Mouse (Mus musculus) yolk sac, embryonic 10.5 days (tissue): ENCODE measurements around the gene Cyth3.

Source experiments
- DNase-seq: peaks from one replicate; pipeline ENCODE4 v3.0.0-alpha.2; 2017; ENCODE audit warnings: low spot score

The Cyth3 gene

DNA sequence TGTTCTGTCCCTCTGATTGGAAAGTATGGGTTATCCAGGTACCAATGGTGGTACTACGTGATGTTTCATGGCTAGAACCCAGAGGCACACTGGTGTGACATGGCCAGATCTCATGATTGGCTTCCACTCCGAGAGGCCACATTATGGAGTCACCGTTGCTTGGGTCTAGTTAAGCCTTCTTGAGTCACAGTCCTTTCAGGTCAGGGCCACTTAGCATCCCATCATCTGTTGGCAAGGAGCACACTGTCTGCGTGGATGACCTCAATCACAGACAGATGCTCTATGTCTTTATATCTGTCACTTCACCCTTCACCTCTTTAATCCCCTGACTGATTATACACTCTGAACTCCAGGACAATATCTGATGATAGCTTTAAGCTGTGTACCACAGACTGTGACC is 6.1 kb upstream of the Cyth3 start:
- DNase-seq, result no peak

- no peak for DNase-seq
These were observed 5.5 kb upstream of the Cyth3 start for GRCm38 (mm10) chr5:143616657-143617329.

DNA sequence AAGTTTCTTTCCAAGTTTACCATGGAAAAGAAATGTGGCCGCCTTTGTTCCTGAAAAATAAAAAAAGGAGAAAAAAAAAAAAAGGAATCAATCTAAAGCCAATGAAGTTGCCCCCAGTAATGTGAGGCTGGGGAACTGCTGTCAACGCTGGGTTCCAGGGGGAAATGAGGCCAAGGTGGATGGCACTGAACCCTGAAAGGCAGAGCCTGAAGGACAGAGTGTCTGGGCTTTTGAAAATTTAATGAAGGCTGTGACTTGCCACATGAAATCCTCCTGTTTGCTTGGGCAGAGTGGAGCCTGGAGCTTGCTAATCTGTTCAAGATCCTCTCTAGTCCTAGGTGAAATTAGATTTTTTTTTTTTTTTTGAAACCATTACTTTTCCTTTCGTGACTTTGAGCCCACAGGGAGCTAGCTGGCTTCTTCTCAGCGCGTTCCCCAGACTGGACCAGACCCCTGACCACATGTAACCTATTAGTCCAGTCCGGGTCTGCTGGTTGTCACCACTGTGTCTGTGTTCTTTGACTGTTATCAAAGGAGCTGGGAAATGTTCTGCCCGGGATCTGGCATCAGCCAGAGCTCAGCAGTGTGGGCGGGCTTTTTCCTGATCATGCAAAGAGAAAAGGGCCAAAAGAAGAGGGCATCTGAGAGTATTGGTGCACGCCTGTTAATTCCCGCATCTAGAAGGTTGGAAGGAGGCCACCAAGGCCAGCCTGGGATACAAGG is 4.6 kb upstream of the Cyth3 start:
- DNase-seq, result peak; percentile 38

- DNase-seq, result no peak
These were observed 3.7 kb upstream of the Cyth3 start for GRCm38 (mm10) chr5:143618585-143618984.

- DNase-seq, result no peak
These were observed 2.1 kb upstream of the Cyth3 start for GRCm38 (mm10) chr5:143620196-143620595.

DNA sequence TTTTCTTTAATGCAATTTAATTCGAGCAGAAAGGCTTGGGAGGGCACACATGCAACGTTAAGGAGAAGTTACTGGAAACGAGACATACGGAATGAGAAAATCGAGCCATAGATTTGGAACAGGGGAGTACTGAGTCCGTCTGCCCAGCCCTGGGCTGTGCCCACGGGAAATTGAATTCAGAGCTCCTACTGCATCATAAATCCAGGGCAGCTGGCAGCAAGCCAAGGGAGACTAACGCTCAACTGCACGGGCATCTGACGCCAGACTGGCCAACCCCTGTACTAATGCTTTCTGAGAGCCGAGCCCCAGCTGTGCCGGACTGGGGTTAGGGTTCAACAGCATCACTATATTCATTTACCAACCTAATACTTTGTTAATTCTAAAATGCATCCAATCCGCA is 1.3 kb upstream of the Cyth3 start:
- no peak for DNase-seq

DNA sequence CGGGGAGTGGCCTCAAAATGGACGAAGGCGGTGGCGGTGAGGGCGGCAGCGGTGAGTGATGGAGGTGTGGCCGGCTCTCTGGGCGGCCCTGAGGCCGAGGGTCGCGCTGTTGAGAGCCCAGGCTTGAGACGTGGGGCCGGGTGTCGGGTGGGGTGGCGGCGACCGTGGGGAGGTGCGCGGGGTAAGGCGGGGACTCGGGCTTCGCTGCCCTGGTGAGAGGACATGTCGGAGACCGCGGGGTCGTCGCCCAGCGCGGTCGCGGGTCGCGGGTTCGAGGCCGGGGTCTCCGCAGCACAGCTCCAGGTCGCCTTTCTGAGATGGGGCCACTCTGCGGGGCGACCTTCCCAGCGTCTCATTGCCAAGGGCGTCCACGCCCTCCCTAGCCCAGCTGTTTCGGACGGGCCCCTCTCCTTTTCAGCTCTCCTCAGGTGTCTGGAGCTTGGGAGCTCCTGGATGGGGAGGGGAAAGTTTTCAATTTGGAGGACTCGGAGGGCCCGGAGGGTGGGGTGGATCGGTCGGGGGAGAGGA is 440 bp downstream of the Cyth3 start:
- DNase-seq, result no peak

DNA sequence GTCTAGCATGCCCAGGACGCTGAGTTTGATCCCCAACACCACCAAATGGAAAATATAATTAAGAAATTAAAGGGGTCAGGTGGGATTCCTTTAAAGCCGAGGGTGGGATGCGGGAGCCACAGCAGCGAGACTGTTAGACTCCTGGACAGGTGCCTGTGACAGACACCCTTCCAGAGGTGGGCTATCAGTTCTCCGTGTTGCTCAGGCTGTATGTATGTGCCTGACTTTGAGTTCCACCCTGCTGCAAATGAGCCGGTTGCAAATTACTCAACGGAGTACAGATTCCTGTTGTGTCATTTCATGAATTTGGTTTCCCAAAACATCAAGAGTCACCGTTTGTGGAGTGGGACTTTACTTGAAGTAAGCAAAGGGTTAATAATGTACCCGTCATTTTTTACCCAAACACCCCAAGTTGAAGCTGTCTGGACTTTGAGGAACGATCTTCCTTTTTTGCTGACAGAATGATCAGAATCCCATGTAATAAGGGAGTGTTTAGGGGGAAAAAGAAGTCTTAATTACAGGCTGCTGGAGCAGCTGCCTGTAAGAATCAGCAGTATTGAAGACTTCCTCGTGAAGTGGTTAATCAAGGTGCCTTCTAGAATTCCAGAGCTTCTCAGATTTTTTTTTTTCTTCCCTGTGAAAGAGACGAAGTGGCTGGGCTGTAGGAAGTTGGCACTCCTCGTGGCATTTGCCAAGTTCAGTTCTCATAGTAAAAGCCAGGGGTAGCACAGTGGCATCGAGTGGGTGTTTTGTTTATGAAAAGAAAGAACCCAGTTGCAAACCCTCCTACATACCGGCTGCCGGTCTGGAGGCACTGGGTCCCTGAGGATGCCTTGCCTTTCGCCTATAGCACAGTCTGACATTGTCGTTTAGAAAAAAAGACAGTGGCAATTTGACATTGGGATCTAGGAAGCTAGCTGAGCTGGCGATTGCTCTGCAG is 1.4 kb downstream of the Cyth3 start:
- no peak for DNase-seq

DNA sequence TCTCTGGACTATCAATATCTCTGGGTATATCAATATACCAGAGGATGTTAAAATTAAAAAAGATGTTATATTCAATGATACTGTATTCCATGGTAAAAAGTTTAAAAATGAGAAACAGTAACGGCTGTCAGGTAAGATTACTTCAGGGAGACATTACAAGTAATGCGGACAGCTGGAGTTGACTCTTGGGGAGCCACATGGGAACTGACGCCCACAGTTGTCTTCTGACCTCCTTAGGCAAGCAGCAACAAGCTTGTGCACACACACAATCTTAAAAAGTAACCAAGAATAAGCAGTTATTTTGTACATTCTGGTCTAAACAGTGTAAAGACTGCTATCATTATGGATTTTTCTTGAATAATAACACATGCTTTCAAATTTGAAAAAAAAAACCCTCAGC is 2.2 kb downstream of the Cyth3 start:
- DNase-seq, result no peak

GRCm38 (mm10) chr5:143625497-143625896 is 3.2 kb downstream of the Cyth3 start:
- DNase-seq, result no peak

- no peak for DNase-seq
These were observed 3.8 kb downstream of the Cyth3 start for GRCm38 (mm10) chr5:143625940-143626588.

GRCm38 (mm10) chr5:143627507-143627906 is 5.3 kb downstream of the Cyth3 start:
- DNase-seq, result no peak

DNA sequence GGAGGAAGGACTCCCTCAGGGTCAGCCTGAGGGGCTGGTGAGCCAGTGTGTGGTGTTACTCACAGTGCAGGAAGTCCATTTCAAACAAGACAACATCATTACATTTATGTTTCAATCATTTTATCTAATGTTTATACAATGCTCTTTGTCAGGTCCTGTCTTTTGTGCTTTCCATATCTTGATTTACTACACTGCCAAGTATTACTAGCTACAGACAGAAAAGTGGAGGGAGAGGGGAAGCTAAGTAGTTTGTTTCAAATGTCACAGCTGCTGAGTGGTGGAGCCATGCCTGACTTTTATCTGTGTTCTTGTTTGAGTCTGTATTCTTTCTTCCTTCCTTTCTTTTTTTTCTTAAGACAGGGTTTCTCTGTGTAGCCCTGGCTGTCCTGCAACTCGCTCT is 5.7 kb downstream of the Cyth3 start:
- no peak for DNase-seq

DNA sequence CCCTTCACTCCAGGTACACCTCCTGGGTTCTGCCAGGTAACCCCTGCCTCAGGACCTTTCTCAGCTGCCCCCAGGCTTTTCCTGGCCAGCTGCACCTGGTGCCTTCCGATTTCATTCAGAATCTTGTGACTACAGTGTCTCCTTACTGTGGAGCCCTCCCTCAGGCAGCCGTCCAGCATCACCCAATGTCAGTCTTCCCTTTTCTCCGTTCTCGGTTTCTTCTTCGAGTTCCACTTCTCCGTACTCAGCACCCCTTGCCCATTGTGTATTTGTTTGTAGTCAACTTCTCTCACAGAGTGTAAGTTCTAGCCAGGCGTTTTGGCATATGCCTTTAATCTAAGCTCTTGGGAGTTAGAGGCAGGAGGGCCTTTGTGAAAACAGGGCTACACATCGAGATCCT is 7.4 kb downstream of the Cyth3 start:
- no peak for DNase-seq

DNA sequence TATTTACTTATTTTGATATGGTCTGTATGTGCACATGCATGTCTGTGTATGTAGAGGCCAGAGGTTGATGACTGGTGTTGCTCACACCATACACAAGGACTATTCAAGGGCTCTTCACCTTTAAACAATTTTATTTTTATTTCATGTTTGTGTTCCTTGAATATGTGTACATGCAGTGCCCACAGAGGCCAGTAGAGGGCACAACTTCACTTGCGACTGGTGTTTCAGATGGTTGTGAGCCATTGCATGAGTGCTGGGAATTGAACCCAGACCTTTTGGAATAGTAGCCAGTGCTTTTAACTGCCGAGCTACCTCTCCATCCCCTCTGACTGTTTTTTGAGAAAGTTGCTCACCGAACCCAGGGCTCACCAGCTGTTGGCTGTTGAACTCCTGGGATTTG is 8.0 kb downstream of the Cyth3 start:
- DNase-seq, result no peak

DNA sequence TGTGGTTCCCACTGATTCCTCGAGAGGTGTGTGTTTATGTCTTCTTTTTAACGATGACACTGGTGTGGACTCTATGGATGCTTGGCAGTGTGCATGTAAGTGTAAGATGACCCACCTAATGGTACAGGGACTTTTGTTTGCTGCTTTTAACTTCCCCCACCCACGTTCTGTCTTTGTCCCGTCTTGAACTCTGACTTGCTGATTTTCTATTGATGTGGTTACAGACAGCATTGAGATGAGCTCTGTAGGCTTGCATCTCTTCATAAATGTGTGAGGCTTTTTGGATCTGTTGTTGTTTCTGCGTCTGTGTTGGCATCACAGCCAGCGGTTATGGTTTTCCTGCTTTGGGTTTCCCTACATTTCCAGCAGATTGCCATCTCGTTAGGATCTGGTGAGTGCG is 8.5 kb downstream of the Cyth3 start:
- no peak for DNase-seq

GRCm38 (mm10) chr5:143631559-143631958 is 9.3 kb downstream of the Cyth3 start:
- no peak for DNase-seq

GRCm38 (mm10) chr5:143632674-143633557 is 10.7 kb downstream of the Cyth3 start:
- no peak for DNase-seq

DNA sequence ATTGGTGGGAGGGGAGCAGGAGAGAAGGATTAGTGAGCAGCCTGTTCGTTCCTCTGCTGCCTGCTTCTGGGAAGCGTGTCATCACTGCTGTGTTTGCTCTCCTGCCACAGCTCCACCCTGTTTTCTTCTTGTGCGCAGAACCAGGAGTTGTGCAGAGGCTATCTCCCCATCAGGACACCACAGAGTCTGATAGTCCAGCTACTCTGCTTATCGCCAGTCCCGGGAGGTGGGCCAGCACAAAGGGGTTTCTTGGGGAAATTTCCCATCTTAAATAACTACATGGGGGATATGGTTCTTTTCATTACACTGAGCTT is 11.3 kb downstream of the Cyth3 start:
- peak; percentile 57 for DNase-seq

- DNase-seq, result no peak
These were observed 11.6 kb downstream of the Cyth3 start for GRCm38 (mm10) chr5:143633877-143634276.

DNA sequence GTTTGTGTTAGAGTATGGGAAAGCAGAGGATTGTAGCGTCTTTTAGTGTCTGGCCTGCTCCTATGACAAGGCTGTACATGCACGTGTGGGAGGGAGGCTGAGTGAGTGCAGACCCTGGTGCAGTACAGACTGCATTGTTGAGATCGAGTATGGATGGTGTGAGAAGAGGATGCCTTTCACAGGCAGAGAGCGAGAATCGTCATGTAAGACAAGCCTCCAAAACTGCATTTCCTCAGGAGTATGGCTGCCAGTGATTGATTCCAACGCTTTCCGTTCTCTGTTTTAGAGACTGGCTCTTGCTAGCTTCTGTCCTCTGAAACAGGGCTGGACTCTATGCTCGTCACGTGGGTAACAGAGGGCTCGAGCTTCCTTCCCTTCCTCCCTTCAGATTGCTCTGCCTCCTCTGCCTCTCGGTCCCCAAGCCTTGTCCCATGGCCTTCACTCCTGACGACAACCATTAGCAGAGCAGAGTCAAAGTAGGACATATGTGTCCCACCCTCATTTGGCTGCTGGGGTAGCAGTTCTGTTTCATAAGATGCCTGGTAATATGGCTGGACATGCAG is 12.4 kb downstream of the Cyth3 start:
- DNase-seq, result no peak
